Mouse (Mus musculus) midbrain, postnatal 0 days (tissue): Measurements from ENCODE around the gene Maml2. TPM values are rescaled to one million over a fixed set of nuclear protein-coding genes. Genes with fewer than 3 reads are reported as not detected.

Source experiments
- ATAC-seq: fragments of 200-750 bp; cut with Nextera tagmentation; 2 replicates; pipeline ENCODE4 v1.8.0; 2017; ENCODE audit warnings: moderate number of reproducible peaks, mild to moderate bottlenecking, moderate TSS enrichment, moderate library complexity; ENCODE audit not compliant: low FRiP score
- DNase-seq: peaks from one replicate; pipeline ENCODE4 v3.0.0-alpha.2; 2015; ENCODE audit warnings: low spot score
- H3K27ac ChIP-seq: fragments of 300-500 bp; sonication (generic); 2 replicates; pipeline ENCODE4 v1.5.1; 2014; ENCODE audit warnings: low read depth, mild to moderate bottlenecking, low read length, mixed read lengths
- H3K27me3 ChIP-seq: fragments of 300-500 bp; sonication (generic); 2 replicates; pipeline ENCODE4 v1.6.1; 2014; ENCODE audit warnings: low read length, control low read depth, mixed read lengths; ENCODE audit not compliant: insufficient read depth
- H3K36me3 ChIP-seq: fragments of 300-500 bp; sonication (generic); 2 replicates; pipeline ENCODE4 v1.6.1; 2014; ENCODE audit warnings: low read length, control low read depth, mixed read lengths; ENCODE audit not compliant: insufficient read depth
- H3K4me1 ChIP-seq: fragments of 300-500 bp; sonication (generic); 2 replicates; pipeline ENCODE4 v1.6.1; 2014; ENCODE audit warnings: mild to moderate bottlenecking, control low read depth, antibody characterized with exemption, low read length, mixed read lengths; ENCODE audit not compliant: insufficient read depth
- H3K4me2 ChIP-seq: fragments of 300-500 bp; sonication (generic); 2 replicates; pipeline ENCODE4 v1.6.1; 2014; ENCODE audit warnings: low read depth, mild to moderate bottlenecking, low read length, mixed read lengths; ENCODE audit not compliant: poor library complexity, severe bottlenecking
- H3K4me3 ChIP-seq: fragments of 300-500 bp; sonication (generic); 2 replicates; pipeline ENCODE4 v1.5.1; 2014; ENCODE audit warnings: low read depth, mild to moderate bottlenecking, low read length, moderate library complexity
- H3K9ac ChIP-seq: fragments of 300-500 bp; sonication (generic); replicated peaks from 2 replicates; pipeline ENCODE4 v1.6.1; 2014; ENCODE audit warnings: mild to moderate bottlenecking, low read length, moderate library complexity, mixed read lengths; ENCODE audit not compliant: poor library complexity, severe bottlenecking
- H3K9me3 ChIP-seq: fragments of 300-500 bp; sonication (generic); 2 replicates; pipeline ENCODE4 v1.6.1; 2016; ENCODE audit warnings: low read length, control low read depth
- CTCF ChIP-seq: IDR thresholded peaks from 2 replicates; pipeline ENCODE4 v1.5.1; 2016; ENCODE audit warnings: antibody characterized with exemption, mild to moderate bottlenecking
- WGBS: fragments of 180-500 bp; shearing (Covaris S2); extraction: QIAGEN DNeasy Blood & Tissue Kit; methylation state at CpG from one replicate; pipeline ENCODE4 v1.1.7; 2014; 5-methylcytosine and 5-hydroxymethylcytosine counted together
- polyA plus RNA-seq: library from polyadenylated mRNA; unstranded; fragments of >200 nt; fragmentation: Nextera tagmentation; extraction: Ambion mirVana; gene quantifications from 2 replicates; pipeline ENCODE4 v1.2.1, GENCODE M21; 2015
- total RNA-seq: library from RNA; depleted of rRNA; stranded (reverse); fragments of >200 nt; gene quantifications from 2 replicates; pipeline ENCODE4 v1.2.3, GENCODE M21; 2014

The Maml2 gene
- total and polyA plus RNA-seq, 2 experiments from 2014 or later, result 9.1 to 9.2 TPM

- no peak for TF ChIP-seq CTCF
- no peak overlapping the region for H3K9ac ChIP-seq
- H3K4me2 ChIP-seq, result no peak overlapping the region
- ATAC-seq (no peak), DNase-seq (no peak)
- no peak overlapping the region for H3K27ac ChIP-seq
- H3K4me1 ChIP-seq, result no peaks in the 10 kb centered on the region
- H3K9me3 ChIP-seq, result no peaks in the 10 kb centered on the region
- H3K27me3 ChIP-seq, result no peaks in the 10 kb centered on the region
- no peaks in the 10 kb centered on the region for H3K36me3 ChIP-seq
- no peak overlapping the region for H3K4me3 ChIP-seq
- 87% methylated on average over 1 of the region's 1 CpGs for WGBS
These were observed 24.5 kb upstream of the Maml2 start for GRCm38 (mm10) chr9:13273219-13273618.

GRCm38 (mm10) chr9:13287482-13287881 is 10.3 kb upstream of the Maml2 start:
- Histone ChIP-seq H3K9me3 (no peaks in the 10 kb centered on the region), H3K27me3 (no peaks in the 10 kb centered on the region), H3K27ac (no peak overlapping the region), H3K36me3 (0 out of 2 replicates have a peak, but pooled peaks cover 6% of the 10 kb centered on the region), H3K4me3 (no peak overlapping the region), H3K4me2 (no peak overlapping the region), H3K4me1 (no peaks in the 10 kb centered on the region), H3K9ac (no peak overlapping the region)
- no peak for ATAC-seq
- TF ChIP-seq CTCF, result no peak
- DNase-seq, result no peak
- 76% methylated on average over 2 of the region's 2 CpGs for WGBS

DNA sequence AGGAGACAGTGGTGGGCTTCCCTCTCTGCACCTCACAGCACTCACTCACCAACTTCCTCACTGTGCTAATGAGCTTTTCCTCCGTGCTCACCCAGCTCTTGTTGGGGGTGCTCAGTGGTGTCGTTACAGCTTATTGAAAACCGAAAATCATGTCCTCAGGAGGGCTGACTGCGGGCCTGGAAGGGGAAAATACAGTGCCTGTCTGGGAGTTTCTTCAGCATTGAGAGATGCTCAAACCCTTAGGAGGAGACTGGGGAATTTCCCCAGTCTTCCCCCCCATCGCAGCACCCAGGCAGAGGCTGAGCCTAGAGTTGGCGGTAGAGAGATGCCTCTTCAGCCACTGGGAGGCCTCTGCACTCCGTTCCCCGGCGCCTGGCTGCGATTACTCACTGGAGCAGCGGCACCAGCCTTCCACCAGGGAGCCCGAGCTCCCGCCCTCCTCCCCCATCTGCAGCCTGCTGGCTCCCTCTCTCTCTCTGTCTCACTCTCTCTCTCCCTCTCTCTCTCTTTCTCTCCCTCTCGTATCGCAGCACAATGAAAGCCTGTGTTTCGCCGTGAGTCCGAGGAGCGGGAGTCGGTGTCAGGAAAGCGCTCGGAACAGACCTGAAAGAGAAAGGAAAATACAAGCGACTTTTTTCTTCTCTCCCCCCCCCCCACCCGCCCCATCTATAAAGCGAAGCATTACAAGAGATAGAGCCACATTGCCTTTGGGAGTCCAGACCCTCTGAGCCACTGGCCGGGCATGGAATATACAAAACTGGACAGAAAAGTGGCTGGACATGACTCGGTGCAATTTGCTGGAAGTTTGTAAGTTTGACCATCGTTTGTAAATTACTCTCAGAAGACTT is 1.3 kb upstream of the Maml2 start:
- peak; percentile 80 for TF ChIP-seq CTCF
- Histone ChIP-seq H3K36me3 (no peaks in the 10 kb centered on the region), H3K9me3 (no peaks in the 10 kb centered on the region), H3K27ac (peak overlapping the region; percentile 58), H3K27me3 (no peaks in the 10 kb centered on the region), H3K4me3 (peak overlapping the region; percentile 62), H3K9ac (peak overlapping the region; percentile 76), H3K4me1 (peaks cover 24% of the 10 kb centered on the region; the same call in 1 of the 2 replicates), H3K4me2 (peak overlapping the region; percentile 98)
- WGBS, result under 1% methylated on average over 27 of the region's 28 CpGs
- DNase-seq (peak; percentile 93), ATAC-seq (peak; percentile 86)

DNA sequence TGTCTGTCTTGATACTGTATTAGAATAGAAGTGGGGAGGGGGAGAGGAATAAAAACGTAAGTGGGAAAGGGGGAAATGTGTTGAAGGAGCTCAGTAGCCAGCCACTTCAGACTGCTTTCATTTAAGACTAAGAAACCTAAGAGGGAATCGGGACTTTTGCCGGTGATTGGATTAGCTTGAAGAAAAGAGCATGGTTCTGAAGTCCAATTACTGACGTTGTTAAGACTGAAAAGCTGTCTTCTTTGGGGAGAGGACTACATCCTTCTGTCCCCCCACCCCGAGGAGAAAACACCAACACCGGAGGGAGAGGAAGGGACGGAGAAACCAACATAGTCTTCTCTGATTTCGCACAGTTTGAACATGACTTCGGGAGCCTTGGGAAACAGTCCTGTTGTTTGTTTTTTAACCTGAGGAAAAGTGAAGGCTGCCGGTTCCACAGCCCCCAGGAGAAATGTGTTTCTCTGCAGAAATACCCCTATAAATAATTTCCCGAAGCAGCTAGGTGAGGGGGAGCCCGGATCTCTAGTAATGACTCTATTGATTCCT is 562 bp upstream of the Maml2 start:
- no peak for DNase-seq
- no peak for TF ChIP-seq CTCF
- Histone ChIP-seq H3K4me2 (peak overlapping the region; percentile 98), H3K9me3 (no peaks in the 10 kb centered on the region), H3K36me3 (no peaks in the 10 kb centered on the region), H3K27ac (peak overlapping the region; percentile 58), H3K27me3 (no peaks in the 10 kb centered on the region), H3K4me3 (peak overlapping the region; percentile 62), H3K9ac (peak overlapping the region; percentile 76), H3K4me1 (peaks cover 24% of the 10 kb centered on the region; the same call in 1 of the 2 replicates)
- WGBS, result under 1% methylated on average over 12 of the region's 12 CpGs
- no peak for ATAC-seq

GRCm38 (mm10) chr9:13298513-13298878 is 739 bp downstream of the Maml2 start:
- peaks cover 24% of the 10 kb centered on the region; the same call in 1 of the 2 replicates for H3K4me1 ChIP-seq

GRCm38 (mm10) chr9:13299190-13299589 is 1.4 kb downstream of the Maml2 start:
- DNase-seq, result no peak
- no peak for ATAC-seq
- Histone ChIP-seq H3K9ac (no peak overlapping the region), H3K4me3 (peak overlapping the region; percentile 62; the same call in 1 of the 2 replicates), H3K27ac (peak overlapping the region; percentile 40; the same call in 1 of the 2 replicates), H3K36me3 (no peaks in the 10 kb centered on the region), H3K4me1 (peaks cover 24% of the 10 kb centered on the region; the same call in 1 of the 2 replicates), H3K4me2 (peak overlapping the region; percentile 98), H3K9me3 (no peaks in the 10 kb centered on the region), H3K27me3 (no peaks in the 10 kb centered on the region)
- 78% methylated on average over 6 of the region's 6 CpGs for WGBS
- no peak for TF ChIP-seq CTCF

More at GRCm38 (mm10) chr9:13298513-13298878, 739 bp downstream of the Maml2 start:
- no peaks in the 10 kb centered on the region for H3K36me3 ChIP-seq
- H3K4me2 ChIP-seq, result peak overlapping the region; percentile 98
- no peaks in the 10 kb centered on the region for H3K9me3 ChIP-seq
- H3K4me3 ChIP-seq, result peak overlapping the region; percentile 62
- ATAC-seq (no peak), DNase-seq (no peak)
- peak overlapping the region; percentile 76 for H3K9ac ChIP-seq
- WGBS, result 16% methylated on average over 9 of the region's 9 CpGs
- H3K27ac ChIP-seq, result peak overlapping the region; percentile 55
- no peak for TF ChIP-seq CTCF
- no peaks in the 10 kb centered on the region for H3K27me3 ChIP-seq
